In the genomic region with DNA sequence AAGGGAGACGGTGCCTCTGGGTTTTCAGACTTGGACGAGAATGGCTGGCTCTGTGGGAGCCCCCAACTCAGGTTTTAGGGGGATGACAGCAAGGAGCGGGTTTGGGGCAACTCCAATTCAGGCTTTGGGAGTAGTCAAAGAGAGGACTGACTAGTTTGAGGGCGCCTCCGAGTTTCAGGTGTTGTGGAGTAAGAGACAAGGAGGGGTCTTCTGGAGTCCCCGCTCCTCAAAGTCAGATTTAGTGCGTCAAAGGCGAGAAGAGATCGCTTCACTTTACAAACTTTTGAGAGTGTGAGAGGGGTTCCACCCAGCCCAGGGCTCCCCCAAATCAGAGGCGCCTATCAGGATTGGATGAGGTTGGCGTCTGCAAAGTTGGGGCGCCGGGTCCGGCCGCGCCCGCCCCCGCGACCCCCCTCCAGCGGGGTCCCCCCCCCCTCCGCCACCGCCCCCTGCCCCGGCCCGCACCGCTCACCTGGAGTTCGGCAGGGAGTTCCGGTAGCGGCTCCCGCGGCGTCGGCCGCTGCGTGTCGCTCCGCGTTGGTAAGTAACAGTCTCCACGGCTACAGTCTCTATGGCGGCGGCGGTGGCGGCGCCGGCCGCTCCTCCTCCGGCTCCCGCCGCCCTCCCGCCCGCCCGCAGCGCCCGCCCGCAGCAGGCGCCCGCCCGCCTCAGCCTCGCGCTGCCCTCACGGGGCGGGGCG, we compare ENCODE assay signal across 8 mouse cellular contexts. TPM values are rescaled to one million over a fixed set of nuclear protein-coding genes. Genes with fewer than 3 reads are reported as not detected.
DNase-seq lines count a peak whose midpoint lies in the region; ATAC-seq and TF ChIP-seq lines count a peak whose summit lies in the region.

A gene (minus strand): TSS at position 603 of the 700 bp plus-strand sequence.

- H3K27me3 ChIP-seq in ES-Bruce4 (ENCODE audit: control insufficient read depth, insufficient read depth, low read length, poor library complexity, severe bottlenecking) = no peaks in the 10 kb centered on the region
- H3K27me3 ChIP-seq in embryonic facial prominence, embryonic 15.5 days = peaks cover 6% of the 10 kb centered on the region; the same call in 1 of the 2 replicates
- 0 out of 2 replicates have a peak, but pooled peaks cover 13% of the 10 kb centered on the region for H3K27me3 ChIP-seq in intestine, postnatal 0 days (replicated peaks; ENCODE audit: control insufficient read depth, insufficient read depth, low read length)
- H3K27me3 ChIP-seq in neural tube, embryonic 14.5 days (ENCODE audit: control insufficient read depth, insufficient read depth, low read length) = no peaks in the 10 kb centered on the region

- H3K4me3 ChIP-seq in gastrocnemius, adult 2 months = peak within 1 kb of the TSS; percentile 90
- peak within 1 kb of the TSS; percentile 78 for H3K4me3 ChIP-seq in ES-Bruce4 (ENCODE audit: low read depth, low read length)
- peak within 1 kb of the TSS; percentile 65 for H3K4me3 ChIP-seq in embryonic facial prominence, embryonic 15.5 days (replicated peaks)
- H3K4me3 ChIP-seq in intestine, postnatal 0 days (ENCODE audit: low read depth, low read length) = peak within 1 kb of the TSS; percentile 71
- peak within 1 kb of the TSS; percentile 60 for H3K4me3 ChIP-seq in neural tube, embryonic 14.5 days (ENCODE audit: low read depth, low read length)

- no peak for DNase-seq in gastrocnemius, adult 2 months
- no peak for DNase-seq in gastrocnemius, postnatal 14 days
- DNase-seq in natural killer cell, adult 2 months (ENCODE audit: low spot score in 2 of 2) = no peak
- no peak for DNase-seq in urinary bladder, postnatal 10 days (ENCODE audit: low spot score)

- no peak for TF ChIP-seq POLR2A in ES-Bruce4 (IDR thresholded peaks at IDR 0.05; ENCODE audit: insufficient read depth, low read length)

- peaks cover 6% of the 10 kb centered on the region for H3K4me1 ChIP-seq in ES-Bruce4 (ENCODE audit: control insufficient read depth, insufficient read depth, low read length)
- H3K4me1 ChIP-seq in embryonic facial prominence, embryonic 15.5 days = 0 out of 2 replicates have a peak, but pooled peaks cover 5% of the 10 kb centered on the region
- H3K4me1 ChIP-seq in intestine, postnatal 0 days (replicated peaks; ENCODE audit: control insufficient read depth, insufficient read depth, low read length) = no peaks in the 10 kb centered on the region
- 0 out of 2 replicates have a peak, but pooled peaks cover 5% of the 10 kb centered on the region for H3K4me1 ChIP-seq in neural tube, embryonic 14.5 days (ENCODE audit: control insufficient read depth, insufficient read depth, low read length)

- under 1% methylated on average over 55 of the region's 62 CpGs for WGBS in embryonic facial prominence, embryonic 15.5 days
- WGBS in intestine, postnatal 0 days = 2% methylated on average over 42 of the region's 62 CpGs
- 0% methylated on average over 35 of the region's 62 CpGs for WGBS in neural tube, embryonic 14.5 days

- H3K9ac ChIP-seq in ES-Bruce4 (ENCODE audit: low read depth, poor library complexity, severe bottlenecking) = peak within 1 kb of the TSS; percentile 83
- peak within 1 kb of the TSS; percentile 6; the same call in 1 of the 2 replicates for H3K9ac ChIP-seq in embryonic facial prominence, embryonic 15.5 days
- peak within 1 kb of the TSS; percentile 38 for H3K9ac ChIP-seq in intestine, postnatal 0 days (ENCODE audit: low read depth, low read length)
- H3K9ac ChIP-seq in neural tube, embryonic 14.5 days (replicated peaks; ENCODE audit: low read depth, low read length) = peak within 1 kb of the TSS; percentile 44

- H3K36me3 ChIP-seq in ES-Bruce4 (ENCODE audit: control insufficient read depth, insufficient read depth, low read length, poor library complexity, severe bottlenecking) = no peaks in the 10 kb centered on the region
- no peaks in the 10 kb centered on the region for H3K36me3 ChIP-seq in embryonic facial prominence, embryonic 15.5 days
- no peaks in the 10 kb centered on the region for H3K36me3 ChIP-seq in intestine, postnatal 0 days (ENCODE audit: control insufficient read depth, insufficient read depth)
- no peaks in the 10 kb centered on the region for H3K36me3 ChIP-seq in neural tube, embryonic 14.5 days (ENCODE audit: control insufficient read depth, insufficient read depth, low read length)

- H3K4me2 ChIP-seq in embryonic facial prominence, embryonic 15.5 days (replicated peaks) = peak within 1 kb of the TSS; percentile 84
- H3K4me2 ChIP-seq in intestine, postnatal 0 days (replicated peaks; ENCODE audit: low read depth) = peak within 1 kb of the TSS; percentile 87
- peak within 1 kb of the TSS; percentile 71 for H3K4me2 ChIP-seq in neural tube, embryonic 14.5 days (ENCODE audit: low read depth, low read length)

- TF ChIP-seq CTCF in gastrocnemius, adult 2 months (IDR thresholded peaks at IDR 0.05) = no peak
- no peak for TF ChIP-seq CTCF in ES-Bruce4 (IDR thresholded peaks at IDR 0.05; ENCODE audit: low read depth, low read length)
- TF ChIP-seq CTCF in intestine, postnatal 0 days (IDR thresholded peaks at IDR 0.05; ENCODE audit: low read depth) = no peak

- no peak for ATAC-seq in embryonic facial prominence, embryonic 15.5 days (ENCODE audit: insufficient number of reproducible peaks, low FRiP score, low TSS enrichment, low read depth)
- ATAC-seq in intestine, postnatal 0 days = no peak
- no peak; the same call in 1 of the 2 replicates for ATAC-seq in neural tube, embryonic 14.5 days (ENCODE audit: low read depth)

- H3K9me3 ChIP-seq in ES-Bruce4 (replicated peaks; ENCODE audit: control insufficient read depth, insufficient read depth, low read length, poor library complexity, severe bottlenecking) = no peaks in the 10 kb centered on the region
- no peaks in the 10 kb centered on the region for H3K9me3 ChIP-seq in embryonic facial prominence, embryonic 15.5 days (replicated peaks)
- no peaks in the 10 kb centered on the region for H3K9me3 ChIP-seq in intestine, postnatal 0 days (ENCODE audit: control insufficient read depth)
- no peaks in the 10 kb centered on the region for H3K9me3 ChIP-seq in neural tube, embryonic 14.5 days (ENCODE audit: control insufficient read depth, low read length)

- peak within 1 kb of the TSS; percentile 71 for H3K27ac ChIP-seq in gastrocnemius, adult 2 months
- H3K27ac ChIP-seq in ES-Bruce4 (ENCODE audit: insufficient read depth, low read length) = peak within 1 kb of the TSS; percentile 38
- H3K27ac ChIP-seq in embryonic facial prominence, embryonic 15.5 days (replicated peaks) = no peak within 1 kb of the TSS
- H3K27ac ChIP-seq in intestine, postnatal 0 days (ENCODE audit: low read depth, low read length) = no peak within 1 kb of the TSS
- H3K27ac ChIP-seq in neural tube, embryonic 14.5 days (ENCODE audit: low read depth, low read length) = no peak within 1 kb of the TSS

- intact Hi-C loops in gastrocnemius, adult 2 months (cut with DNase I) = loop anchor here (1.0 to 5.0 kb wide), 4 partner anchors 20 to 447 kb away; a partner anchor contains a TSS
- intact Hi-C loops in gastrocnemius, postnatal 14 days (cut with DNase I; ENCODE audit: low total_unique reads) = no loop called here

- no peak for TF ChIP-seq EP300 in ES-Bruce4 (IDR thresholded peaks at IDR 0.05; ENCODE audit: insufficient read depth, low read depth, low read length)

RNA-seq across cellular contexts. Expression of the gene that starts here (rescaled TPM):
- total RNA-seq in gastrocnemius, adult 2 months (2021) = 1 to 10 TPM; 2.0 to 2.8 TPM
- total RNA-seq in gastrocnemius, postnatal 14 days (2021) = 1 to 10 TPM; 3.3 to 4.7 TPM
- 27.5 and 30.5 TPM in 2 replicates for polyA plus RNA-seq in ES-Bruce4 (2011; ENCODE audit: insufficient read depth, insufficient read length, low read depth, missing spikeins)
- polyA plus RNA-seq in embryonic facial prominence, embryonic 15.5 days (2015; fragmentation: Nextera tagmentation; extraction: Ambion mirVana) = 7.5 and 9.9 TPM in 2 replicates
- polyA plus RNA-seq in intestine, postnatal 0 days (2015; fragmentation: Nextera tagmentation; extraction: Ambion mirVana) = 1.4 and 1.6 TPM in 2 replicates
- 3.6 and 4.6 TPM in 2 replicates for polyA plus RNA-seq in neural tube, embryonic 14.5 days (2014; fragmentation: Nextera tagmentation; extraction: Ambion mirVana)

Comparison
In these comparisons a context has a peak if more than half of its experiments do, and no peak if none do; other contexts are left out.
1. H3K27ac ChIP-seq: peak in gastrocnemius, adult 2 months (single experiment) and ES-Bruce4 (single experiment); none in embryonic facial prominence, embryonic 15.5 days (single experiment), intestine, postnatal 0 days (single experiment) and neural tube, embryonic 14.5 days (single experiment).
2. H3K9ac ChIP-seq: peak in every context shown above with its lines; median percentile 83 in ES-Bruce4; 44 in neural tube, embryonic 14.5 days; 38 in intestine, postnatal 0 days; 6 in embryonic facial prominence, embryonic 15.5 days.
3. Peak in every context shown above with its lines, with median percentiles within 50 percentile points of each other: H3K4me3 ChIP-seq and H3K4me2 ChIP-seq.